Mouse (Mus musculus) lung, embryonic 15.5 days (tissue): ENCODE data around the gene Gm43191. TPM values are rescaled to one million over a fixed set of nuclear protein-coding genes. Genes with fewer than 3 reads are reported as not detected.
A peak's percentile ranks its signal among the peaks of the same experiment; 100 is the strongest.
"Not testable (repeated sequence)": the region's sequence is repeated elsewhere in the genome, so short reads cannot be mapped to it uniquely, and the experiment has no call there.

Experiments used
- ATAC-seq: fragments of 200-750 bp; cut with Nextera tagmentation; 2 replicates; pipeline ENCODE4 v1.8.0; 2017; ENCODE audit warnings: moderate number of reproducible peaks, borderline replicate concordance; ENCODE audit not compliant: low FRiP score, low TSS enrichment; ENCODE audit errors: extremely low read depth
- H3K27ac ChIP-seq: fragments of 300-500 bp; sonication (generic); 2 replicates; pipeline ENCODE4 v1.5.1; 2015; ENCODE audit warnings: moderate library complexity, mild to moderate bottlenecking, inconsistent platforms
- H3K27me3 ChIP-seq: fragments of 300-500 bp; sonication (generic); 2 replicates; pipeline ENCODE4 v1.6.1; 2015; ENCODE audit warnings: inconsistent platforms
- H3K36me3 ChIP-seq: fragments of 300-500 bp; sonication (generic); 2 replicates; pipeline ENCODE4 v1.6.1; 2015; ENCODE audit warnings: inconsistent platforms
- H3K4me1 ChIP-seq: fragments of 300-500 bp; sonication (generic); 2 replicates; pipeline ENCODE4 v1.6.1; 2015; ENCODE audit warnings: inconsistent platforms
- H3K4me2 ChIP-seq: fragments of 300-500 bp; sonication (generic); 2 replicates; pipeline ENCODE4 v1.6.1; 2015; ENCODE audit warnings: inconsistent platforms, mild to moderate bottlenecking, moderate library complexity
- H3K4me3 ChIP-seq: fragments of 300-500 bp; sonication (generic); 2 replicates; pipeline ENCODE4 v1.5.1; 2015; ENCODE audit warnings: mild to moderate bottlenecking, inconsistent platforms
- H3K9ac ChIP-seq: fragments of 300-500 bp; sonication (generic); 2 replicates; pipeline ENCODE4 v1.6.1; 2015; ENCODE audit warnings: inconsistent platforms
- H3K9me3 ChIP-seq: fragments of 300-500 bp; sonication (generic); 2 replicates; pipeline ENCODE4 v1.6.1; 2016; ENCODE audit warnings: inconsistent platforms
- WGBS: fragments of 180-500 bp; shearing (Covaris S2); methylation state at CpG from one replicate; pipeline ENCODE4 v1.1.7; 2015; 5-methylcytosine and 5-hydroxymethylcytosine counted together
- polyA plus RNA-seq: library from polyadenylated mRNA; unstranded; fragments of >200 nt; fragmentation: Nextera tagmentation; extraction: Ambion mirVana; gene quantifications from 2 replicates; pipeline ENCODE4 v1.2.1, GENCODE M21; 2015

Gene Gm43191
- polyA plus RNA-seq, 1 experiment from 2014 or later: not detected

DNA sequence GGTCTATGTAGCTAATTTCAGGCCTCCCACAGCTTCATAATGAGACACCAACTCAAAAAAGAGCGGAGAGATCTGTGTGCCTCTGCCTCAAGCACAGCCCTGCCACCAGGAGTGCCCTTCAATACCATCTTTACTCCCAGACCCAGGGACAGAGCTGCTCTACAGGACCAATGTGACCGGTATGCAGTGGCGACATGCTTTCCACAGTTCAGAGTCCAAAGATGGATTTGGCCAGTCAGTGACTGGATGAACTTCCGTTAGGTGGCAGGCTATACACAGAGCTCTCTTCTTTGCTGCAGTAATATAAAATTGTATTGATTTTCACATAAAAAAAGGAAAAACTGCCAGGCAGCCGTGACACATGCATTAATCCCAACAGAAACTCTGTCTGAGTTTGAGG is 22.8 kb upstream of the Gm43191 start:
- Histone ChIP-seq H3K9ac (no peak overlapping the region), H3K4me2 (no peak overlapping the region), H3K4me1 (no peaks in the 10 kb centered on the region), H3K36me3 (0 out of 2 replicates have a peak, but pooled peaks cover 4% of the 10 kb centered on the region), H3K9me3 (no peaks in the 10 kb centered on the region), H3K4me3 (no peak overlapping the region), H3K27ac (no peak overlapping the region), H3K27me3 (no peaks in the 10 kb centered on the region)
- ATAC-seq: no peak
- 91% methylated on average over 5 of the region's 5 CpGs for WGBS

- Histone ChIP-seq H3K4me1 (no peaks in the 10 kb centered on the region), H3K9ac (no peak overlapping the region), H3K4me2 (no peak overlapping the region), H3K27ac (no peak overlapping the region), H3K9me3 (no peaks in the 10 kb centered on the region), H3K4me3 (no peak overlapping the region), H3K27me3 (no peaks in the 10 kb centered on the region), H3K36me3 (0 out of 2 replicates have a peak, but pooled peaks cover 4% of the 10 kb centered on the region)
- no peak for ATAC-seq
- WGBS: 70% methylated on average over 1 of the region's 1 CpGs
Measured at GRCm38 (mm10) chr3:116702647-116703272, 21.7 kb upstream of the Gm43191 start.

DNA sequence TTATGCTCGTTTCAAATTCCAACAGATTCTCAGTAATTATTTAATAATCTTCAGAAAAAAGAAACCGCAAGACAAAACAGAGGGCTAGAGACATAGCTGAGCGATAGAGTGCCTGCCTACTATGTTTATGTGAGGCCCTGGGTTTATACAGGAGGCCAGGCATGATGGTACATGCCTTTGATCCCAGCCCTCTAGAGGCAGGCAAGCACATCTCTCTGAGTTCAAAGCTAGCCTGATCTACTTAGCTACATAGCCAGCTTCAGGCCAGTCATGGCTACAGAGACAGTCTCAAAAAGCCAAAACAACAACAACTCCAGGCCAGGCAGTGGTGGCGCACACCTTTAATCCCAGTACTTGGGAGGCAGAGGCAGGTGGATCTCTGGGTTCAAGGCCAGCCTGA is 20.5 kb upstream of the Gm43191 start:
- no peaks in the 10 kb centered on the region for H3K9me3 ChIP-seq
- no peak overlapping the region for H3K4me2 ChIP-seq
- H3K27ac ChIP-seq: no peak overlapping the region
- no peak overlapping the region for H3K9ac ChIP-seq
- no peaks in the 10 kb centered on the region for H3K27me3 ChIP-seq
- 0 out of 2 replicates have a peak, but pooled peaks cover 2% of the 10 kb centered on the region for H3K36me3 ChIP-seq
- ATAC-seq: no peak
- H3K4me1 ChIP-seq: no peaks in the 10 kb centered on the region
- 90% methylated on average over 4 of the region's 4 CpGs for WGBS
- no peak overlapping the region for H3K4me3 ChIP-seq

DNA sequence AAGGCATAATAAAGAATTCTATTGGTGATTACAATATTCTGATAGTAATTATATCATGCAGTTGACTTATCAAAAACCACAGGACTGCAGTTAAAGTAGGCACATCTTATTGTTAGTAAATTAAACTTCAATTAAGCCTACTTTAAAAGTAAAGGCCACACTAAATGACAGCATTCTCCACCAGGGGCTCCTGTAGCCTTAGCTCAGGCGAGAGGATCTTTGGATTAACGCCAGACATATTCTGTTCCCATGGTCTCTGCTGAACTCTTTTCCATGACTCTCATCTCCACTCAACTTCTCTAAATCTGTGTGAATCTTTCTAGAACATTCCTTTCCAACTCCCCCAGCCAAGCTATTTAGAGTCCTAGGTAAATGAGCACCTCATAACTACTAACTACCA is 17.7 kb upstream of the Gm43191 start:
- H3K4me3 ChIP-seq: no peak overlapping the region
- H3K36me3 ChIP-seq: no peaks in the 10 kb centered on the region
- no peaks in the 10 kb centered on the region for H3K27me3 ChIP-seq
- 58% methylated on average over 2 of the region's 2 CpGs for WGBS
- no peaks in the 10 kb centered on the region for H3K9me3 ChIP-seq
- no peak overlapping the region for H3K4me2 ChIP-seq
- H3K9ac ChIP-seq: no peak overlapping the region
- no peak overlapping the region for H3K27ac ChIP-seq
- H3K4me1 ChIP-seq: no peaks in the 10 kb centered on the region
- ATAC-seq: no peak

DNA sequence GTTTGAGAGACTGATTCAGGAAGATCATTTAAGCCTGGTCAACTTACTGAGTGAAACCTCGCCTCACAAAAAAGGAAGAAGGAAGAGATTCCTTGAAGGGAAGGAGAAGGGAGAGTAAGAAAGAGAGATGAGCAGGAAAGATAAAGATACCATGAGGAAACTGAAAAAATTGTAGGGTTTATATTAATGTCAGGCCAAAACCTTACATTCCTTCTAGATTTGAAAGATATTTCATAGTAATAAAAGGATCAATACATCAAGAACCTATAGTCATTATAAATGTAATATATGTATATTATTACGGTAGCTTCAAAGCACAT is 14.6 kb upstream of the Gm43191 start:
- Histone ChIP-seq H3K27ac (no peak overlapping the region), H3K4me1 (no peaks in the 10 kb centered on the region), H3K4me2 (no peak overlapping the region), H3K4me3 (no peak overlapping the region), H3K9ac (no peak overlapping the region), H3K27me3 (no peaks in the 10 kb centered on the region), H3K36me3 (no peaks in the 10 kb centered on the region), H3K9me3 (no peaks in the 10 kb centered on the region)
- ATAC-seq: no peak
- WGBS: 81% methylated on average over 2 of the region's 2 CpGs

DNA sequence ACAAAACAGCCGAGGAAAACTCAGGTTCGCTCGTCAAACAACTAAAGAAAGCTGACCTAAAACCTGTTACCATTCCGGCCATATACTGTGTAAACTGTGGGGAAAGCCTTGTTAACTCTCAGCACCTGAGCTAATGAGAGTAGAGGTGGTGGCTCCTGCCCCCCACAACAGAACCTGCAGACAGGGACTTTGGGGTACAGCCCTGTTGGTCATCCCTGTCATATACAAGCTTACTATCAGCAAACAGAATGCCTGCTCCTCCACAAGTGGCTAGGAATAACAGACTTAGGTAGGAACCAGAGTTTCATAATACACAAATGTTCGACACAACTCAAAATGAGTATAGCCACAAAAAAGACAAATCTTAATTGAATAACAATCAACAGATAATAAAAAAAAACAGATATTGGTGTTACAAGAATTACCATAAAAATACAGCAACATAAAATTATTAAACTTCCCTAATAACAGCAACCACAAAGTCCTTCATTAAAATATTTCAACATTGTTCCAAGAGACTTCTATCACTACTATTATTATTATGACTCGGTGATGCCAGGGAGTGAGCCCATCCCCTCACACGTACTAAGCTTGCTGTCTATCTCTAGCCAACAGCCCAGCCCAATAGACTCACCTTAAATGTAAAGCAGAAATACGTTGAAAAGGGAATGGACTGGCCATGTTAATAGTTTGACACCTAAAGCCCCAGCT is 14.1 kb upstream of the Gm43191 start:
- no peak for ATAC-seq
- 82% methylated on average over 8 of the region's 8 CpGs for WGBS
- no peaks in the 10 kb centered on the region for H3K9me3 ChIP-seq

GRCm38 (mm10) chr3:116694312-116694711 is 13.3 kb upstream of the Gm43191 start:
- Histone ChIP-seq H3K27ac (no peak overlapping the region), H3K9me3 (no peaks in the 10 kb centered on the region), H3K4me2 (no peak overlapping the region), H3K4me1 (no peaks in the 10 kb centered on the region), H3K4me3 (no peak overlapping the region), H3K9ac (no peak overlapping the region), H3K27me3 (no peaks in the 10 kb centered on the region), H3K36me3 (no peaks in the 10 kb centered on the region)
- no peak for ATAC-seq
- WGBS: 91% methylated on average over 3 of the region's 3 CpGs

More for the DNA sequence above, 14.1 kb upstream of the Gm43191 start:
- Histone ChIP-seq H3K4me3 (no peak overlapping the region), H3K36me3 (no peaks in the 10 kb centered on the region), H3K4me1 (no peaks in the 10 kb centered on the region), H3K27ac (no peak overlapping the region), H3K9ac (no peak overlapping the region), H3K27me3 (no peaks in the 10 kb centered on the region), H3K4me2 (no peak overlapping the region)

GRCm38 (mm10) chr3:116664281-116664680 is 16.8 kb downstream of the Gm43191 start:
- H3K36me3 ChIP-seq, ATAC-seq, H3K4me3 ChIP-seq, H3K9ac ChIP-seq, H3K9me3 ChIP-seq, H3K4me2 ChIP-seq, H3K27me3 ChIP-seq, H3K27ac ChIP-seq: not testable (repeated sequence)
- peaks cover 19% of the 10 kb centered on the region for H3K4me1 ChIP-seq
- 96% methylated on average over 9 of the region's 9 CpGs for WGBS

- Histone ChIP-seq H3K36me3 (no peaks in the 10 kb centered on the region), H3K27me3 (no peaks in the 10 kb centered on the region), H3K27ac (peak within 1 kb of the TSS; percentile 88), H3K4me2 (peak within 1 kb of the TSS; percentile 61), H3K4me3 (peak within 1 kb of the TSS; percentile 82), H3K9ac (peak within 1 kb of the TSS; percentile 98), H3K9me3 (no peaks in the 10 kb centered on the region), H3K4me1 (peaks cover 24% of the 10 kb centered on the region)
- WGBS: under 1% methylated on average over 39 of the region's 39 CpGs
- peak; percentile 100 for ATAC-seq
Measured at GRCm38 (mm10) chr3:116662463-116662863, 18.6 kb downstream of the Gm43191 start, which contains the start of gene Mfsd14a. Gene Mfsd14a, minus strand, starts transcription at chr3:116662677.

- Histone ChIP-seq H3K4me3 (peak overlapping the region; percentile 82), H3K36me3 (no peaks in the 10 kb centered on the region), H3K4me1 (peaks cover 29% of the 10 kb centered on the region), H3K9me3 (no peaks in the 10 kb centered on the region), H3K27me3 (no peaks in the 10 kb centered on the region), H3K4me2 (peak overlapping the region; percentile 52), H3K9ac (peak overlapping the region; percentile 98), H3K27ac (peak overlapping the region; percentile 88)
- under 1% methylated on average over 66 of the region's 68 CpGs for WGBS
- ATAC-seq: peak; percentile 89
Measured at GRCm38 (mm10) chr3:116661870-116662414, 19.1 kb downstream of the Gm43191 start.

DNA sequence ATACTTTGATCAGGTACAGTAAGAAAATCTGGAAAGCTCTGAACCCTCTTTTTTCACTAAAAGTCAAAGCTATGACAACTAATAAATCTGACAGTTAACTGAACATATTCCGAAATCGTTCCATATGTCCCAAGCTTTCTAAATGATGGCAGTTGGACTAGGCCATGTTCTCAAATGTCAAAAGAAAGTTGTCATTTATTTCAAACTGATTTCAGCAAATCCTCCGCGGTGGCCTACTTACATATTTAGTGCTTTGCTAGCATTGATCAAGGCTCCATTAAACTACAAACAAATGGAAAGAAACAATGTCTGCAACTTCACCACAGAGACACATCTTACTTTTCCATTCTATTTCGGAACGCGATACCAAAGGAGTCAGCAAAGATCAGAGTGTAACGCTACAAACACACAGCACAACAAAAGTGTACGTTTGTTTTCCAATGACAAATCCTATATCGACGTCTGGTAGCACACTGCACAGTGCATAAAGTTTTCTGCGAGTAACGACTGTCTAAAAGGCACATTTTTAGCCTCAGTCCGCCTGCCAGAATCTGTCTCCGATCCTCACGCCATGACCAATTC is 19.7 kb downstream of the Gm43191 start:
- WGBS: 3% methylated on average over 16 of the region's 16 CpGs
- H3K9ac ChIP-seq: peak overlapping the region; percentile 98

More for the DNA sequence above, 19.7 kb downstream of the Gm43191 start:
- peaks cover 35% of the 10 kb centered on the region for H3K4me1 ChIP-seq
- no peaks in the 10 kb centered on the region for H3K9me3 ChIP-seq
- H3K36me3 ChIP-seq: no peaks in the 10 kb centered on the region
- 0 out of 2 replicates have a peak overlapping the region, but pooled peaks have one; percentile 88 for H3K27ac ChIP-seq
- no peaks in the 10 kb centered on the region for H3K27me3 ChIP-seq
- peak overlapping the region; percentile 52 for H3K4me2 ChIP-seq
- peak overlapping the region; percentile 82 for H3K4me3 ChIP-seq
- no peak for ATAC-seq
